Mouse (Mus musculus) limb, embryonic 14.5 days (tissue): ENCODE measurements around the gene Nrf1. TPM values are rescaled to one million over a fixed set of nuclear protein-coding genes. Genes with fewer than 3 reads are reported as not detected.

Source experiments
- ATAC-seq: fragments of 200-750 bp; cut with Nextera tagmentation; 2 replicates; pipeline ENCODE4 v1.8.0; 2017; ENCODE audit warnings: low read depth, moderate number of reproducible peaks, moderate TSS enrichment; ENCODE audit not compliant: low FRiP score
- DNase-seq: peaks from one replicate; pipeline ENCODE4 v3.0.0-alpha.2; 2015; ENCODE audit warnings: low spot score
- H3K27ac ChIP-seq: fragments of 300-500 bp; sonication (generic); replicated peaks from 2 replicates; pipeline ENCODE4 v1.5.1; 2014; ENCODE audit warnings: low read depth, mild to moderate bottlenecking, low read length, moderate library complexity, mixed read lengths
- H3K27me3 ChIP-seq: fragments of 300-500 bp; sonication (generic); 2 replicates; pipeline ENCODE4 v1.6.1; 2014; ENCODE audit warnings: low read length, mixed read lengths; ENCODE audit not compliant: control insufficient read depth, insufficient read depth
- H3K36me3 ChIP-seq: fragments of 300-500 bp; sonication (generic); 2 replicates; pipeline ENCODE4 v1.6.1; 2014; ENCODE audit warnings: mild to moderate bottlenecking, low read length, moderate library complexity, mixed read lengths; ENCODE audit not compliant: control insufficient read depth, insufficient read depth
- H3K4me1 ChIP-seq: fragments of 300-500 bp; sonication (generic); 2 replicates; pipeline ENCODE4 v1.6.1; 2014; ENCODE audit warnings: antibody characterized with exemption, low read length, mixed read lengths; ENCODE audit not compliant: control insufficient read depth, insufficient read depth
- H3K4me2 ChIP-seq: fragments of 300-500 bp; sonication (generic); replicated peaks from 2 replicates; pipeline ENCODE4 v1.6.1; 2014; ENCODE audit warnings: low read depth, mild to moderate bottlenecking, low read length, moderate library complexity; ENCODE audit not compliant: severe bottlenecking
- H3K4me3 ChIP-seq: fragments of 300-500 bp; sonication (generic); replicated peaks from 2 replicates; pipeline ENCODE4 v1.5.1; 2014; ENCODE audit warnings: low read length
- H3K9ac ChIP-seq: fragments of 300-500 bp; sonication (generic); 2 replicates; pipeline ENCODE4 v1.6.1; 2014; ENCODE audit warnings: mild to moderate bottlenecking, low read depth, low read length, moderate library complexity; ENCODE audit not compliant: severe bottlenecking
- H3K9me3 ChIP-seq: fragments of 300-500 bp; sonication (generic); 2 replicates; pipeline ENCODE4 v1.6.1; 2016; ENCODE audit warnings: low read length; ENCODE audit not compliant: control insufficient read depth
- POLR2A ChIP-seq: fragments of 200-500 bp; IDR thresholded peaks from 2 replicates; pipeline ENCODE4 v1.8.0; 2012; ENCODE audit warnings: inconsistent platforms, mild to moderate bottlenecking, moderate library complexity, borderline replicate concordance; ENCODE audit not compliant: insufficient read depth, insufficient read length; ENCODE audit errors: extremely low read depth
- WGBS: fragments of 180-500 bp; shearing (Covaris S2); extraction: QIAGEN DNeasy Blood & Tissue Kit; methylation state at CpG from one replicate; pipeline ENCODE4 v1.1.7; 2014; 5-methylcytosine and 5-hydroxymethylcytosine counted together
- polyA plus RNA-seq, 2 experiments: library from polyadenylated mRNA; depleted of rRNA in 1 of 2; stranded (reverse) in 1 of 2; unstranded in 1 of 2; fragments of >200 nt; fragmentation: Nextera tagmentation in 1 of 2; extraction: Ambion mirVana in 1 of 2; gene quantifications; 2 replicates each; pipeline versions ENCODE4 v1.2.1 to v1.2.3; 2012 to 2014

Gene Nrf1
- polyA plus RNA-seq, 2 experiments, result 47.7 to 70.7 TPM

- 88% methylated on average over 7 of the region's 7 CpGs for WGBS
- no peak overlapping the region for H3K4me2 ChIP-seq
Observed at GRCm38 (mm10) chr6:30139329-30140045, 91.7 kb downstream of the Nrf1 start.

GRCm38 (mm10) chr6:30143263-30143662 is 95.5 kb downstream of the Nrf1 start:
- H3K36me3 ChIP-seq, result peaks cover 58% of the 10 kb centered on the region
- no peak for ATAC-seq
- 90% methylated on average over 4 of the region's 4 CpGs for WGBS

More at GRCm38 (mm10) chr6:30139329-30140045, 91.7 kb downstream of the Nrf1 start:
- Histone ChIP-seq H3K36me3 (peaks cover 52% of the 10 kb centered on the region), H3K27ac (no peak overlapping the region), H3K4me1 (no peaks in the 10 kb centered on the region), H3K4me3 (no peak overlapping the region), H3K9me3 (no peaks in the 10 kb centered on the region), H3K27me3 (no peaks in the 10 kb centered on the region), H3K9ac (no peak overlapping the region)
- no peak for TF ChIP-seq POLR2A
- ATAC-seq, result no peak
- DNase-seq, result no peak

GRCm38 (mm10) chr6:30147058-30147457 is 99.3 kb downstream of the Nrf1 start:
- Histone ChIP-seq H3K9me3 (no peaks in the 10 kb centered on the region), H3K4me3 (no peak overlapping the region), H3K36me3 (peaks cover 42% of the 10 kb centered on the region), H3K27me3 (no peaks in the 10 kb centered on the region), H3K4me2 (no peak overlapping the region), H3K27ac (no peak overlapping the region), H3K4me1 (no peaks in the 10 kb centered on the region), H3K9ac (no peak overlapping the region)
- DNase-seq (no peak), ATAC-seq (no peak)
- no peak for TF ChIP-seq POLR2A
- WGBS, result 42% methylated on average over 7 of the region's 7 CpGs

More at GRCm38 (mm10) chr6:30143263-30143662, 95.5 kb downstream of the Nrf1 start:
- no peak for TF ChIP-seq POLR2A
- DNase-seq, result no peak
- Histone ChIP-seq H3K4me3 (no peak overlapping the region), H3K4me2 (no peak overlapping the region), H3K4me1 (no peaks in the 10 kb centered on the region), H3K27me3 (no peaks in the 10 kb centered on the region), H3K9ac (no peak overlapping the region), H3K9me3 (no peaks in the 10 kb centered on the region), H3K27ac (no peak overlapping the region)

GRCm38 (mm10) chr6:30147753-30148152 is 100.0 kb downstream of the Nrf1 start:
- DNase-seq (no peak), ATAC-seq (no peak)
- H3K4me1 ChIP-seq, result no peaks in the 10 kb centered on the region
- no peaks in the 10 kb centered on the region for H3K9me3 ChIP-seq
- H3K4me2 ChIP-seq, result no peak overlapping the region
- TF ChIP-seq POLR2A, result no peak
- WGBS, result 89% methylated on average over 6 of the region's 6 CpGs
- peaks cover 48% of the 10 kb centered on the region for H3K36me3 ChIP-seq
- H3K4me3 ChIP-seq, result no peak overlapping the region
- no peak overlapping the region for H3K27ac ChIP-seq
- no peak overlapping the region for H3K9ac ChIP-seq
- H3K27me3 ChIP-seq, result no peaks in the 10 kb centered on the region

GRCm38 (mm10) chr6:30150471-30150870 is 102.7 kb downstream of the Nrf1 start:
- H3K27me3 ChIP-seq, result no peaks in the 10 kb centered on the region
- H3K4me2 ChIP-seq, result no peak overlapping the region
- no peaks in the 10 kb centered on the region for H3K9me3 ChIP-seq
- DNase-seq (no peak), ATAC-seq (no peak)
- peaks cover 43% of the 10 kb centered on the region for H3K36me3 ChIP-seq
- WGBS, result 92% methylated on average over 8 of the region's 8 CpGs
- no peak for TF ChIP-seq POLR2A
- H3K27ac ChIP-seq, result no peak overlapping the region
- no peak overlapping the region for H3K4me3 ChIP-seq
- no peak overlapping the region for H3K9ac ChIP-seq
- H3K4me1 ChIP-seq, result no peaks in the 10 kb centered on the region
